Mouse (Mus musculus): ENCODE results near the gene Nol10.

DNA sequence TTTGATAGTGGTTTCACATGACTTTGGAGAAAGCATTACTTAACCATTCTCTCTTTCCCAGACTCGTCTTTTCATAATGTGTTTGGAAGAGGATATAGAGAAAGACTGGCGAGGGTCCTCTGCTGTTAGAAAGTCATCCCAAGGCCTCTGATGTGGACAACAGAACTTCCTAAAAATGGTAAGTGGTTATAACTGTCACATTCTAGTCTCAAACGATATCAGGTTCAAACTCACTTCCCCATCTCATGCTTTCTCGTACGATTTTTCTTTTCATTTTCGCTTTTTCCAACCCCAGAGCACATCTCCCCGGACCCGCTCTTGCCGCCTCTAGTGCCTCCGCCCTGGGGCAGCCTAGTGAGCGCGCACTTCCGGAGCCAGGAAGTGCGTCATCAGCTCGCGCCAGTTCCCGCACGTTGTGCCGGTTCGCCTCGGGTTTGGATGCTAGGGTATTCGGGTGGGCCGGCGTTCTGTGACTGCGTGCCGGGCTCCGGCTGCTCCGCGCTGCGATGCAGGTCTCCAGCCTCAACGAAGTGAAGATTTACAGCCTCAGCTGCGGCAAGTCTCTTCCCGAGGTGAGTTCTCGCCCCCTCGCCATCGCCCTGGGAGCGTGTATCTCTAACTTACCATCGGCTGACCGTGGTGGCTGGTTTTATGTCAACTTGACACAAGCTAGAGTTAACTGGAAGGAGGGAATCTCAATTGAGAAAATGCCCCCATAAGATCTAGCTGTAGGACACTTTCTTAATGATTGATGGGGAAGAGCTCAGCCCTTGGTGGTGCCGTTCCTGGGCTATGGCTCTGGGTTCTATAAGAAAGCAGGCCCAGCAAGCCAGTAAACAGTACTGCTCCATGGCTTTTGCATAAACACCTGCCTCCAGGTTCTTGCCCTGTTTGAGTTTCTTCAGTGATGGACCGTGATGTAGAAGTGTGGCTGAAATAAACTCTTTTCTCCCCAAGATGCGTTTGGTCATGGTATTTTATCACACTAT lies at the start of gene Nol10:
- TF ChIP-seq CTCF (IDR thresholded peaks at IDR 0.05; ENCODE audit: low read depth) = peak; percentile 1; the same call in 1 of the 2 replicates
- TF ChIP-seq EP300 (IDR thresholded peaks at IDR 0.05; ENCODE audit: low read depth) = no peak

Measured in liver, postnatal 0 days (tissue).